Mouse (Mus musculus): ENCODE data around the gene Glyctk.
A peak's percentile ranks its signal among the peaks of the same experiment; 100 is the strongest.

Glyctk gene

GRCm38 (mm10) chr9:106158037-106158491 is at the start of gene Glyctk:
Gene Glyctk (minus strand): TSS chr9:106158138.
- DNase-seq (ENCODE audit: low spot score), result no peak

DNA sequence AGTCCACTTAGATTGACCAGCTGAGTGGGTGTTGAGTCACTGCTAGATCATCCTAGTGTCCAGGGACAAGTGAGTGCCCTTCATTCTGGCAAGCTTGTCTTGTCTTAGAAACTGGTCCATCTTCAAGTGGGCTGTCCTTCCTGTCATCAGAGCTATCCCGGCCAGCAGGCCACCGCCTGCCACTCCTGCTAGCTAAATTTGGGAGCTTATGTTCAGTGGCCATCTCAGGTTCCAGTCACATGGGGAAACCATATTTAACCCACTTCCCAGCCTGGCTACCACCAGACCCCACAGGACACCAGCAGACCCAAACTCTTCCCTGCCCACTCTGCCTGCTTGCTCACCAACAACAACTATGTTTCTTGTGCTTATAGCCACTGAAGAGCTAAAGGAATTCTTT is 48.6 kb upstream of the Glyctk start:
- DNase-seq (ENCODE audit: low spot score), result no peak

DNA sequence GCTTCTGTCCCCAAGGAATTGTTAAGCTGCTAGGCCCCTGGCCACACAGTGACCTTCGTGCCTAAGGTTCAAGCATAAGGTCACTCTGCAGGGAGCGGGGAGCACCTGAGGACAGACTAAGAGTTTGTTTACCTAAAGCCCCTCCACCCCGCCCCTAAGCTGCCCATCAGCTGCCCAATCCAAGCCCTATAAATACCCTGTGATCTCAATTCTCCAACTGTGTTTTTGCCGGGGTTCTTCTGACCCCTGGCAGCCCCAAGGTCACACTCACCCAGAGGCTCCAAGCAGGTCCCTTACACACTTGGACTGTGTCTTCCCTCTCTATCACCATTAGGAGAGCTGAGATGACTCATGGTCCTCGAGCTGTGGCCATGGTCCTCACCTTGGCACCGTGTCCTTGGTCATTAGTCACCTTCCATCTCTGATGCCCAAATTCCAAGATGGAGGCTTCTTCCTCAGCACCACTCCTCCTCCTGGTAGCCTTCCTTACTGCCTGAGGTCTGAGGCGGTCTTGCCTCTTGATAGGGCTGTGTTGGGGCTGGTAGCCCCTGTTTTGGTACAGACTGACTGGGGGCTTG is 47.9 kb upstream of the Glyctk start:
- DNase-seq (ENCODE audit: low spot score), result no peak

DNA sequence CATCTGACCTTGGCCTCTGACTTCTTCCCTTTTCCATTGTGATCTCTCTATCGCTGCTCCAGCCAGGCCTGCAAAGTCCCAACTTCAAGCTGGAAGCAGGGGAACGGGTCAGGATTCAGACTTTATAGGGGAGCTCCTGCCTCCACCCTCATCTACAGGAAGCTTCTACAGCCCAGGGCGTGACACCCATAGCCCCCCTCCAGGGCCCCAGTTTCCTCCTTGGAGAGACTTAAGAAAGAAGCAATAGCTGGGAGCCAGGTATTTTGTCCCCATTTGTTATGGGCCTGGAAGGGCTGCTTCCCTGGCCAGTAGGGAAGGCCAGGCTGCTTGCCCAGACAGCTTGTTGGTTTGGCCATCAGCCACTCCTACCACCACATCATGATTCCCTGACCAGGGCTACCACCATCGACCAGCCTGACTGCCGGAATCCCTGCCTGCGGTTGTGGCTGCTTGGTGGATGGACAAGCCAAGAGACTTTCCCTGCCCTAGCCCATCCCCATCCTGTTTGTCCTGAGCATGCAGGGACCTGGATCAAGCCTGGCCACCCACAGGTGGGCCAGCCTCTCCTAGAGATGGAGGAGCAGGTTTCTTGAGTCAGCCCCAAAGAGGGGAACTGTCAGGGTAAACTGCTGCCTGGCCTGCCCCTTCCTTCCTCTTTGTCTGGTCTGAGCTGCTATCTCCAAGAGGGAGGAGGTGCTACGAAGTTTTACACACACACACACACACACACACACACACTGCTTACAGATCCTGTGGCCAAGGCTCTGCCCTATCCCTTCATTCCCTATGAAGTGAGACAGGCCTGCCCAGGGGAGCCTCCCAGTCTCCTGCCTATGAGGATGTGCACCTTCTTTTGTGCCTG is 46.3 kb upstream of the Glyctk start:
- no peak for DNase-seq (ENCODE audit: low spot score)

DNA sequence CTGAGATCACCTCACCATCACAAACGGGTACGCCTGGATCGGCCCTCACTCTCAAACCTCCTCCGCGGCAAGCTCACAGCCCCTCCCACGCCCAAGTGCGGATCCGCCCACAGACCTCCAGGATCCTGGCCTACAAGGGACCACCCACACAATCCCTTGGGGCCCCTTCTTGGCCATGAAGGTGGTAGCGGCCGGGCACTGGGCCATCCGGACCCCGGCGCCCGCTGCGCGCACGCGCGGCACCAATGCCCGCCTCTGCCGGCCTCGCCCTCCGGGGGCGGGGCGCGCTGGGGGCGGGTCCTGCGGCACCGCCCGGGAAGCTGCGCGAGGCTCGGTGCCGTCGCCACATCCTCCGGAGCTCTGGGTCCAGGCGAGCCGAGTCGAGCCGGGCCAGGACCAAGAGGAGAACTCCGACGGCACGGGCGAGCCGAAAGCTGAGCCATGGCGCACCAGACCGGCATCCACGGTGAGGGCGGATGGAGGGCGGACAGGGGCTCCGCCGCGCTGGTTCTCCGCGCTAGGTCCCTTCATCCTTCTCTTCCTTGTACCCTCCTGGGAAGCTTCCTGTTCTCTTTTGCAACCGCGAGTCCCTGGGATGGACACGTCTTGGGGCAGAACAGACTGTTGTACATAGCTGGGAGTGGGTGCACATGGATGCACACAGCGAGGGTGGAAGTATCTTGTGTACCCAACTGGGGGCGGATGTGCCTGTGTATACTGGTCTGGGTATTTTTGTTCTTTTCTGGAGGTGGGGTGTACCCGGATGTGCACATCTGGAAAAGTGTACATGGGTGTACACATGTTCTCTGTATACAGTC is 45.1 kb upstream of the Glyctk start, which contains the start of gene Twf2:
Twf2 (plus strand) TSS at position 290 of the 818 bp plus-strand sequence.
- peak; percentile 85 for DNase-seq (ENCODE audit: low spot score)

GRCm38 (mm10) chr9:106201895-106202294 is 44.0 kb upstream of the Glyctk start:
- DNase-seq (ENCODE audit: low spot score), result no peak

GRCm38 (mm10) chr9:106199535-106200272 is 41.8 kb upstream of the Glyctk start, which contains the start of gene Ppm1m:
Gene Ppm1m (minus strand): TSS chr9:106199746.
- DNase-seq (ENCODE audit: low spot score), result no peak

DNA sequence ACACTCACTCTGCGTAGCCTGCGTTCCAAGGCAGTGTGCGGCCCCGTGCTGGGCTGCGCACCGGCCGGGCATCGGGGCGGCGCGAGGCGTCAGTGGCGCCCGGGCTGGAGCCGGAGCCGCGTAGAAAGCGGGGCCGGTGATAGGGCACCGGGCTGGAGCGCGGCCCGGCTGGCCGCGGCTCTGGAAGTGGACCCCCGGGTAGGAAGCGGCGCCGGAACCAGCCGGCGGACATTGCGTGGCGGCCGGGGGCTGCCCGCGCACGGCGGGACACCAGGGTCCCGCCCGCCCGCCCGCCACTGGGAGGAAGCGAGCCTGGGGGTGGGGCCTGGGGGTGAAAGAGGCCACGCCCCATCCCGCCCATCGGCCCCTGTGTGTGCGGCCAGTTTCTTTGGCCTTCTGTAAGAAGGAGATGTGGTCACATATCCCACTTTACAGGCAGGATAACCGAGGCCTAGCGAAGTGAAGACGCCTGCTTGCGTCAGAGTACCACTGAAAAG is 41.1 kb upstream of the Glyctk start:
- DNase-seq (ENCODE audit: low spot score), result no peak

GRCm38 (mm10) chr9:106197732-106198131 is 39.8 kb upstream of the Glyctk start:
- no peak for DNase-seq (ENCODE audit: low spot score)

DNA sequence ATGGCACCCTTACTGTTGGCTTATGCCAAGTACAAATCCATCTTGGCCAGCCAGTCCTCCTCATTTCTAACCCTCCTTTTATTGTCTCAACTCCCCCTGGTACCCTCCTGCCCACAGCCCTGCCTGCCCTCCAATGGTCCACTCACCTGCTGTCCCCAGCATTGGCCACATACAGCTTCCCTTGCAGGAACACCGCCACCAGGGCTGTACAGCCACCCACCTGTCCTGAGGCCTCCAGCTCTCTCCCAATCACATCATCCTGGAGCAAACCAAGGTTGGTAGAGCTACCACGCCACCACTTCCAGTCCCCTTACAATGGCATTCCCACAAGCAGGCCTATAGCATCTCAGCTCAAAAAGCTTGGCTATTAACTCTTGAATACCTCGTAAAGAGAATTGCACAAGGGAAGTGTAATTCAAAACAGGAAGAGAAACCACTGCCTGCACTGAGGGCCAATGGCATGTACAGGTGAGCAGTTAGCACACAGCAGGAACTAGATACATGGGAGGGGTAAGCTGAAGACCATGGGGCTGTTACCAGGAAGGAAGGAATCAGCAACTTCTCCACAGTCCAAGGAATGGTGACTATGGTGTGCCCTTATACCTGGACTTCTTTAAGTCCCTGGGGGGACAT is 39.3 kb upstream of the Glyctk start:
- DNase-seq (ENCODE audit: low spot score), result no peak

DNA sequence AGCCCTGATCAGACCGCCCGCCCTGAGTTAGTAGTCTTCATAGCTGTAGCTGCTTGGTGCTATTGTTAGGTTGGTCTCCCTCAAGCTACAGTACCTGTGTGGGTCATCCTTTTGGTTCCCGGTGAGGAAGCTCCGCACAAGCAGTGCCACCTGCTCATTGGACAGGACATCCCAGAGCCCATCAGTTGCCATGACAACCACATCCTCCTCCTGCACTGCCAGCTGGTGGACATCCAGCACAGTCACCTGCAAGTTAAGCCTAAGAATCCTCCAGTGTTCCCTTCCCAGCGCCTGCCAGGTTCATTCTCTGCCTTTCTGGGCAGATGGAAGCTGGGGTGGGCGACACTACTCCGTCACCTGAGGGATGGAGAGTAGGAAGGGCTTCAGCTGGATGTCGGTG is 37.8 kb upstream of the Glyctk start:
- DNase-seq (ENCODE audit: low spot score), result no peak

DNA sequence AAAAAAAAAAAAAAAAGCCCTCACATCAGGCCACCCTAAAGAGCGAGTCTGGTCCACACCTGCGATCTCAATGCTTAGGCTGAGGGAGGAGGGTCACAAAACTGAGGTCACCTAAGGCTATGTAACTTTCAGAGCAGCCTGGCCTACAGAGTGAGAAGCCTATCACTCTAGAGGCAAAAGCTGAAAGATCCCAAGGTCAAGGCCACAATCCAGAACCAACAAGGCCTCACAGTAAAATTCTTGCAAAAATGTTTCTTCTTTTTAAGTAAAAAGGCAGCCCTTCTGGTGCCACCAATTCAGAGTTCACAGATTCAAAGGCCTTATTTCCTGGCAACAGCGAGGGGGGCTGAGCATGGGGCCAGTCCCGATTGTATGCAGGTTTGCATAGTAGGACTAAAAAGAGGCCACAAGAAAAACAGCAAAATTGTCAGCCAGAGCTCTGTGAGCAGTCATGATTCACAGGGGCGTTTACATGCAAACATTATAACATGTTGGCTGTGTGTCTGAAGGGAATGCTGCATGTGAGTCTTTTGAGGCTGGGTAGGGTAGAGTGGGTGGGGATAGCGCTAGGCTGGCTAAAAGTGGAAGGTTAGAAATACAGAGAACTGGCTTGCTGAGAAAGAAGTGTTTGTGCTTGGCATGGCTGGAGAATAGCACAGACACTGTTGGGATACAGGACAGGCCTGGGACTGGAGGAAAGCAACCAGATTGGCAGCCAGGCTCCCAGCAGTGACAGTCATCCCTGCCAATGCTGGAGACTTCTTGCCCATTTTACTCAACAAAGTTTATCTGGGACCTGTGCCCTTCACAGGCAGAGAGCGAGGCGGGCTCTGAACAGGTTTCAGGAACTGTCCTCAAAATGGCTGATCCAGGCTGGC is 36.2 kb upstream of the Glyctk start:
- no peak for DNase-seq (ENCODE audit: low spot score)

DNA sequence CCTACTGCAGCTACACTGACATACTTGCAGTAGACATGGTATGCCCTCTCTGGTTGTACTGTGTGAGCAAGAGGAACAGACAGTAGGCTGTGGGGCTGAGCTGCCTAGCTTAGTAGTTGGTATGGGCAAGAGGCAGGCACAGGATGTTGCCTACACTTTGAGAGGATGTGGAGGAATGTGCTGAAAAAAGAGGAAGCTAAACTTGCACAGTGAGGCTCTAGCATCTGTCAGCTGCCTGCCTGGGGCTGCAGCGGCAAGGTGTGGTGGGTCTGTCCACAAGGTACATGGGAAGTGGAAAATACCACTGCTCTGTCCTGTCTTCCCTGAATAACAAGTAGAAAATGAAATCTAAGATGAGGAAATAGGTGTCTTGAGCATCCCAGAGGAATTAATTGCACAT is 35.1 kb upstream of the Glyctk start:
- no peak for DNase-seq (ENCODE audit: low spot score)

GRCm38 (mm10) chr9:106192024-106192423 is 34.1 kb upstream of the Glyctk start:
- DNase-seq (ENCODE audit: low spot score), result no peak

GRCm38 (mm10) chr9:106191355-106191754 is 33.4 kb upstream of the Glyctk start:
- no peak for DNase-seq (ENCODE audit: low spot score)

DNA sequence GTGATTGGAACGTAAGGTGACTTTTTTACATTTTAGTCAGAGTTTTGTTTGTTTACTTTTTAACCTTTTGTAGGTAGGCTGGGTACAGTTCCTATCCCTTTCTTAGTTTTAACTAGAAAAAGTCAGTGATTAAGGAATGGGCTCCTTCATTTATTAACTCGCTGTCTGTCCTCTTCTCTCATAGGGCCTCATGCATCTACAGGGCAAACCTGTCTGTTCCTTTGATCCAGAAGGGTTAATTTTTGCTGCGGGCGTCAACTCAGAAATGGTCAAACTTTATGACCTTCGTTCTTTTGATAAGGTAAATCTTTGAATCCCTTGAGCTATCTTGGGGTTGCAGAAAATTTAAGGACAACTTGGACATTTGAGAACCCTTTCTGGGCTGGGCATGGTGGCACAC is 26.1 kb upstream of the Glyctk start:
- no peak for DNase-seq (ENCODE audit: low spot score)

DNA sequence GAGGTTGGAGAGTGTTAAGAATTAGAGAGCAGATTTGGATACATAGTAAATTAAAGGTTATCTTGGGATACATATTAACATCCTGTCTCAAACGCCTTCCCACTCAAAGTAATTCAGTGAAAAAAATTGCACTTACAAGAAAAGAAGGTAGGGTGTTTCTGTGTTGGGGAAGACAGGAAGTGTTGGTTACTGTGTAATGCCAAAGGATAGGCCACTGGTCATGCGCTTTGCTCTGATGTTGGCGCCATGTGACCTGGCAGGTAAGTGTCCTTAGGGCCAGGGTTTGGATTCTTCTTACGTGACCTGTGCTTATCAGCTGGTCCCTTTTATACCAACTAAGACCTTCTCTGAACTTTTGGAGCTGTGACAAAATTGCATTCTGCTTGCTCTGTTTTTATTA is 24.2 kb upstream of the Glyctk start:
- no peak for DNase-seq (ENCODE audit: low spot score)

DNA sequence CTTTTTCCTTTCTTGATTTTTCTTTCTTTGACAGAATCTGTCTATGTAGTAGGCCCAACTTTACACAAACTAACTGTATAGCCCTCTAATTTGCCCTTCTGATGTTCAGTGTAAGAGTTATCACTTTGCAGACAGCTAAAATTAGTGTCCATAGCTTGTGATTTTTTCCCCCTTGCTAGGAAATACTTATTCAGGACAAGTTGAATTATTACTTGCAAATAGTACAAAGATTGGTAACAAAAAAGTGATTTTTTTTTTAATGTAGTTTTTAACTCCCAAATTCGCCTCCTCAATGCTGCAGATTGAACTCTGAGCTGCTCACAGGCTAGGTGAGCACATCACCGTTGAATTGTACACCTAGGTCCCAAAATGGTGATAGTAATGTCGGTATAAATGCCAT is 22.0 kb upstream of the Glyctk start:
- DNase-seq (ENCODE audit: low spot score), result no peak

DNA sequence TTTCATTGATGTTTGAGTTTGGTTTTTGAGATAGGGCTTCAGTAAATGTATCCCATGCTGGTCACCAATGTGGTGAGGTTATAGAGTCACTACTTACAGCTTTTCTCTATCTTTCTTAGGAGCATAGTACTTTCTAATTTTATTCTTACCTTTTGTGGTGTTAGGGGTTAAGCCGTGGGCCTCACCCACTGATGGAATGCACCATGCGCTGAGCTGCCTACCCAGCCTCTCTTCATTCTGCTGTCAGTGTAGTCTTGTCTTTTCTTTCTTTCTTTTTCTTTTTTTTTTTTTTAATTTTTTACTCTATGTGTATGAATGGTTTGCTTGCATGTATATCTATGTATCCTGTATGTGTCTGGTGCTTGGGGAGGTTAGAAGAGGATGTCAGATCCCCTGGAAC is 21.5 kb upstream of the Glyctk start:
- no peak for DNase-seq (ENCODE audit: low spot score)

- no peak for DNase-seq (ENCODE audit: low spot score)
Observed at GRCm38 (mm10) chr9:106177799-106178198, 19.9 kb upstream of the Glyctk start.

Data from left cerebral cortex, adult 11 months (tissue).